Mouse (Mus musculus) liver, adult 2 months (tissue): ENCODE results near the gene Gbe1.

Experiments
- CTCF ChIP-seq: fragments of 200-500 bp; IDR thresholded peaks from 2 replicates; pipeline ENCODE4 v1.5.1; 2011; ENCODE audit warnings: low read depth, low read length, control low read depth
- POLR2A ChIP-seq: fragments of 200-500 bp; IDR thresholded peaks from 2 replicates; pipeline ENCODE4 v1.6.1; 2011; ENCODE audit warnings: low read length, control low read depth; ENCODE audit not compliant: insufficient read depth; ENCODE audit errors: extremely low read depth

GRCm38 (mm10) chr16:70522861-70523260, 209.1 kb downstream of the Gbe1 start:
- TF ChIP-seq POLR2A, result no peak
- TF ChIP-seq CTCF, result no peak
